8 mouse cellular contexts compared by ENCODE assay signal in genomic region chr2:92375099-92375623, GRCm38 (mm10). TPM values are rescaled to one million over a fixed set of nuclear protein-coding genes. Genes with fewer than 3 reads are reported as not detected.
A peak's percentile ranks its signal among the peaks of the same experiment; 100 is the strongest.
DNase-seq lines count a peak whose midpoint lies in the region; ATAC-seq and TF ChIP-seq lines count a peak whose summit lies in the region.

No protein-coding gene starts in this region.

- under 1% methylated on average over 29 of the region's 29 CpGs for WGBS in forebrain, embryonic 11.5 days
- WGBS in heart, embryonic 16.5 days = under 1% methylated on average over 29 of the region's 29 CpGs
- under 1% methylated on average over 29 of the region's 29 CpGs for WGBS in liver, embryonic 15.5 days (ENCODE audit: insufficient replicate concordance)
- WGBS in neural tube, embryonic 12.5 days = under 1% methylated on average over 29 of the region's 29 CpGs

- TF ChIP-seq CTCF in CH12.LX (conservative IDR thresholded peaks at IDR 0.05 in 1 of 2, IDR thresholded peaks at IDR 0.05 in 1 of 2; ENCODE audit: low read depth in 2 of 2, low read length in 2 of 2) = no peak

- peaks cover 26 to 63% of the 10 kb centered on the region in 2 experiments for H3K4me1 ChIP-seq in CH12.LX (ENCODE audit: control insufficient read depth in 1 of 2, insufficient read depth in 2 of 2)
- H3K4me1 ChIP-seq in forebrain, embryonic 11.5 days (replicated peaks; ENCODE audit: control insufficient read depth, insufficient read depth, low read length) = peaks cover 39% of the 10 kb centered on the region
- peaks cover 20% of the 10 kb centered on the region for H3K4me1 ChIP-seq in heart, embryonic 16.5 days (ENCODE audit: control insufficient read depth, insufficient read depth, low read length)
- H3K4me1 ChIP-seq in liver, embryonic 15.5 days (replicated peaks) = peaks cover 40% of the 10 kb centered on the region
- peaks cover 38% of the 10 kb centered on the region for H3K4me1 ChIP-seq in neural tube, embryonic 12.5 days

- H3K9me3 ChIP-seq in CH12.LX (replicated peaks; ENCODE audit: low read length) = no peaks in the 10 kb centered on the region
- H3K9me3 ChIP-seq in forebrain, embryonic 11.5 days (ENCODE audit: control insufficient read depth, low read length) = no peaks in the 10 kb centered on the region
- H3K9me3 ChIP-seq in heart, embryonic 16.5 days (replicated peaks; ENCODE audit: control insufficient read depth, low read length) = no peaks in the 10 kb centered on the region
- H3K9me3 ChIP-seq in liver, embryonic 15.5 days (replicated peaks) = no peaks in the 10 kb centered on the region
- no peaks in the 10 kb centered on the region for H3K9me3 ChIP-seq in neural tube, embryonic 12.5 days

- peak overlapping the region; percentile 84; the same call in 1 of the 2 replicates for H3K4me2 ChIP-seq in CH12.LX (ENCODE audit: insufficient read depth, low read depth, poor library complexity, severe bottlenecking)
- peak overlapping the region; percentile 93 for H3K4me2 ChIP-seq in forebrain, embryonic 11.5 days (ENCODE audit: low read depth, low read length, severe bottlenecking)
- H3K4me2 ChIP-seq in heart, embryonic 16.5 days (ENCODE audit: low read depth, low read length) = peak overlapping the region; percentile 94
- H3K4me2 ChIP-seq in liver, embryonic 15.5 days = peak overlapping the region; percentile 93
- H3K4me2 ChIP-seq in neural tube, embryonic 12.5 days (replicated peaks) = peak overlapping the region; percentile 91

- in situ Hi-C loops in CH12.LX (cut with MboI; ENCODE audit: low pct_ligation_motif_present, low pct_unique_long_range_greater_than_20kb, low sequenced_read_pairs) = no loop called here

- H3K79me2 ChIP-seq in CH12.LX (replicated peaks; ENCODE audit: control insufficient read depth, extremely low read depth, insufficient read depth, poor library complexity, severe bottlenecking) = peaks cover 9% of the 10 kb centered on the region

- DNase-seq in CH12.LX (ENCODE audit: extremely low read depth) = peak; percentile 97
- DNase-seq in c-Kit-positive CD71-positive TER-119-negative erythroid progenitor cells, embryonic 14.5 days (ENCODE audit: low read depth) = peak; percentile 94
- DNase-seq in forebrain, embryonic 11.5 days (ENCODE audit: low spot score) = peak; percentile 95
- peak; percentile 96 to 99 for DNase-seq in kidney, postnatal 36 days
- peak; percentile 99 for DNase-seq in telencephalon, adult 2 months (ENCODE audit: low read depth, low spot score)

- peak overlapping the region; percentile 88 to 99 (median 98) for H3K4me3 ChIP-seq in CH12.LX (replicated peaks in 1 of 3; ENCODE audit: low read depth in 2 of 3, low read length in 2 of 3, poor library complexity in 1 of 3)
- peak overlapping the region; percentile 72 for H3K4me3 ChIP-seq in forebrain, embryonic 11.5 days (ENCODE audit: low read depth, low read length)
- peak overlapping the region; percentile 96 for H3K4me3 ChIP-seq in heart, embryonic 16.5 days (ENCODE audit: low read length)
- H3K4me3 ChIP-seq in liver, embryonic 15.5 days (replicated peaks) = peak overlapping the region; percentile 75
- H3K4me3 ChIP-seq in neural tube, embryonic 12.5 days = peak overlapping the region; percentile 71

- TF ChIP-seq POLR2A in CH12.LX (IDR thresholded peaks at IDR 0.05; ENCODE audit: low read depth, low read length) = peak; percentile 92

- H3K9ac ChIP-seq in CH12.LX (ENCODE audit: insufficient read depth, low read depth) = peak overlapping the region; percentile 89
- H3K9ac ChIP-seq in forebrain, embryonic 11.5 days (ENCODE audit: low read length) = peak overlapping the region; percentile 69
- H3K9ac ChIP-seq in heart, embryonic 16.5 days (ENCODE audit: low read length) = peak overlapping the region; percentile 89
- peak overlapping the region; percentile 74 for H3K9ac ChIP-seq in liver, embryonic 15.5 days
- peak overlapping the region; percentile 67 for H3K9ac ChIP-seq in neural tube, embryonic 12.5 days

- H3K27me3 ChIP-seq in CH12.LX (replicated peaks) = peaks cover 9% of the 10 kb centered on the region
- H3K27me3 ChIP-seq in forebrain, embryonic 11.5 days (ENCODE audit: control insufficient read depth, insufficient read depth, low read length) = no peaks in the 10 kb centered on the region
- H3K27me3 ChIP-seq in heart, embryonic 16.5 days (ENCODE audit: control insufficient read depth, insufficient read depth, low read length) = peaks cover 21% of the 10 kb centered on the region
- H3K27me3 ChIP-seq in liver, embryonic 15.5 days = peaks cover 38% of the 10 kb centered on the region
- H3K27me3 ChIP-seq in neural tube, embryonic 12.5 days (replicated peaks) = peaks cover 18% of the 10 kb centered on the region

- H3K36me3 ChIP-seq in CH12.LX (replicated peaks in 1 of 2; ENCODE audit: control insufficient read depth in 1 of 2, insufficient read depth in 1 of 2, low read length in 1 of 2) = peaks cover 22 to 31% of the 10 kb centered on the region in 2 experiments
- H3K36me3 ChIP-seq in forebrain, embryonic 11.5 days (ENCODE audit: control insufficient read depth, insufficient read depth, low read length) = no peaks in the 10 kb centered on the region; the same call in 1 of the 2 replicates
- H3K36me3 ChIP-seq in heart, embryonic 16.5 days (ENCODE audit: control insufficient read depth, insufficient read depth) = peaks cover 7% of the 10 kb centered on the region; the same call in 1 of the 2 replicates
- H3K36me3 ChIP-seq in liver, embryonic 15.5 days (replicated peaks) = peaks cover 33% of the 10 kb centered on the region
- H3K36me3 ChIP-seq in neural tube, embryonic 12.5 days = peaks cover 31% of the 10 kb centered on the region

- H3K27ac ChIP-seq in CH12.LX (ENCODE audit: insufficient read depth, low read depth) = no peak overlapping the region
- peak overlapping the region; percentile 92 for H3K27ac ChIP-seq in forebrain, embryonic 11.5 days (ENCODE audit: low read depth, low read length)
- H3K27ac ChIP-seq in heart, embryonic 16.5 days (ENCODE audit: low read length) = peak overlapping the region; percentile 73
- peak overlapping the region; percentile 86 for H3K27ac ChIP-seq in liver, embryonic 15.5 days (replicated peaks)
- H3K27ac ChIP-seq in neural tube, embryonic 12.5 days = peak overlapping the region; percentile 23; the same call in 1 of the 2 replicates

- ATAC-seq in forebrain, embryonic 11.5 days (replicated peaks; ENCODE audit: low FRiP score) = peak; percentile 89
- peak; percentile 96 for ATAC-seq in heart, embryonic 16.5 days (replicated peaks; ENCODE audit: extremely low read depth, insufficient read depth, low FRiP score)
- peak; percentile 93 for ATAC-seq in liver, embryonic 15.5 days (ENCODE audit: insufficient read depth)
- ATAC-seq in neural tube, embryonic 12.5 days (ENCODE audit: low FRiP score, low read depth) = peak; percentile 88

- dilution Hi-C loops in CH12.LX (cut with MboI; ENCODE audit: extremely low pct_ligation_motif_present, extremely low pct_unique_long_range_greater_than_20kb, low sequenced_read_pairs) = no loop called here

- TF ChIP-seq RAD21 in CH12.LX (IDR thresholded peaks at IDR 0.05; ENCODE audit: low read depth, low read length) = no peak

- TF ChIP-seq EP300 in CH12.LX (IDR thresholded peaks at IDR 0.05; ENCODE audit: low read length) = no peak

RNA-seq across cellular contexts. Expression of gene Large2, which starts 0.5 kb away (rescaled TPM):
- total RNA-seq in CH12.LX (2012; rRNA removed) = 1.4 and 1.5 TPM in 2 replicates
- 0.19 TPM in 1 of 2 replicates, not detected in the other for total RNA-seq in CH12.LX (2014; rRNA removed)
- polyA plus RNA-seq in CH12.LX (2012; ENCODE audit: insufficient read length, low read depth) = 0.45 and 0.89 TPM in 2 replicates
- polyA plus RNA-seq in forebrain, embryonic 11.5 days (2014; fragmentation: Nextera tagmentation; extraction: Ambion mirVana) = 16.1 and 16.4 TPM in 2 replicates
- 1.7 and 2.0 TPM in 2 replicates for polyA plus RNA-seq in heart, embryonic 16.5 days (2015; fragmentation: Nextera tagmentation; extraction: Ambion mirVana)
- polyA plus RNA-seq in liver, embryonic 15.5 days (2015; fragmentation: Nextera tagmentation; extraction: Ambion mirVana) = 2.4 and 3.5 TPM in 2 replicates
- 1.8 and 2.6 TPM in 2 replicates for polyA plus RNA-seq in neural tube, embryonic 12.5 days (2016; fragmentation: Nextera tagmentation; extraction: Ambion mirVana)

RNA-seq across cellular contexts. Expression of gene Pex16, which starts 0.7 kb away (rescaled TPM):
- total RNA-seq in CH12.LX (2012; rRNA removed) = 35.1 and 44.0 TPM in 2 replicates
- total RNA-seq in CH12.LX (2014; rRNA removed) = 25.0 and 28.7 TPM in 2 replicates
- 36.6 and 37.2 TPM in 2 replicates for polyA plus RNA-seq in CH12.LX (2012; ENCODE audit: insufficient read length, low read depth)
- 18.2 and 22.9 TPM in 2 replicates for polyA plus RNA-seq in forebrain, embryonic 11.5 days (2014; fragmentation: Nextera tagmentation; extraction: Ambion mirVana)
- 20.1 and 20.7 TPM in 2 replicates for polyA plus RNA-seq in heart, embryonic 16.5 days (2015; fragmentation: Nextera tagmentation; extraction: Ambion mirVana)
- polyA plus RNA-seq in liver, embryonic 15.5 days (2015; fragmentation: Nextera tagmentation; extraction: Ambion mirVana) = 22.4 and 26.2 TPM in 2 replicates
- polyA plus RNA-seq in neural tube, embryonic 12.5 days (2016; fragmentation: Nextera tagmentation; extraction: Ambion mirVana) = 26.5 and 28.7 TPM in 2 replicates

RNA-seq across cellular contexts. Expression of gene 1700029I15Rik, which starts 7.2 kb away (rescaled TPM):
- total RNA-seq in CH12.LX (2012; rRNA removed) (2.9 and 3.4 TPM in 2 replicates), CH12.LX (2014; rRNA removed) (0.39 and 0.67 TPM in 2 replicates)
- 3.0 and 5.0 TPM in 2 replicates for polyA plus RNA-seq in CH12.LX (2012; ENCODE audit: insufficient read length, low read depth)
- polyA plus RNA-seq in forebrain, embryonic 11.5 days (2014; fragmentation: Nextera tagmentation; extraction: Ambion mirVana) = 2.3 and 3.6 TPM in 2 replicates
- polyA plus RNA-seq in heart, embryonic 16.5 days (2015; fragmentation: Nextera tagmentation; extraction: Ambion mirVana) = 1.8 and 2.6 TPM in 2 replicates
- 1.4 and 1.5 TPM in 2 replicates for polyA plus RNA-seq in liver, embryonic 15.5 days (2015; fragmentation: Nextera tagmentation; extraction: Ambion mirVana)
- 5.8 and 7.3 TPM in 2 replicates for polyA plus RNA-seq in neural tube, embryonic 12.5 days (2016; fragmentation: Nextera tagmentation; extraction: Ambion mirVana)

RNA-seq across cellular contexts. Expression of gene Mapk8ip1, which starts 25.9 kb away (rescaled TPM):
- total RNA-seq in CH12.LX (2012; rRNA removed) = 4.1 and 5.4 TPM in 2 replicates
- 5.0 and 5.5 TPM in 2 replicates for total RNA-seq in CH12.LX (2014; rRNA removed)
- polyA plus RNA-seq in CH12.LX (2012; ENCODE audit: insufficient read length, low read depth) = 11.0 and 13.0 TPM in 2 replicates
- 35.9 and 41.4 TPM in 2 replicates for polyA plus RNA-seq in forebrain, embryonic 11.5 days (2014; fragmentation: Nextera tagmentation; extraction: Ambion mirVana)
- 5.7 TPM in 2 replicates for polyA plus RNA-seq in heart, embryonic 16.5 days (2015; fragmentation: Nextera tagmentation; extraction: Ambion mirVana)
- 1.8 and 1.9 TPM in 2 replicates for polyA plus RNA-seq in liver, embryonic 15.5 days (2015; fragmentation: Nextera tagmentation; extraction: Ambion mirVana)
- polyA plus RNA-seq in neural tube, embryonic 12.5 days (2016; fragmentation: Nextera tagmentation; extraction: Ambion mirVana) = 144 and 154 TPM in 2 replicates

RNA-seq across cellular contexts. Expression of gene Cry2, which starts 58.7 kb away (rescaled TPM):
- 8.8 and 12.7 TPM in 2 replicates for total RNA-seq in CH12.LX (2012; rRNA removed)
- total RNA-seq in CH12.LX (2014; rRNA removed) = 3.7 and 4.3 TPM in 2 replicates
- 15.2 and 15.9 TPM in 2 replicates for polyA plus RNA-seq in CH12.LX (2012; ENCODE audit: insufficient read length, low read depth)
- 24.0 and 25.5 TPM in 2 replicates for polyA plus RNA-seq in forebrain, embryonic 11.5 days (2014; fragmentation: Nextera tagmentation; extraction: Ambion mirVana)
- 18.4 and 18.6 TPM in 2 replicates for polyA plus RNA-seq in heart, embryonic 16.5 days (2015; fragmentation: Nextera tagmentation; extraction: Ambion mirVana)
- polyA plus RNA-seq in liver, embryonic 15.5 days (2015; fragmentation: Nextera tagmentation; extraction: Ambion mirVana) = 11.2 and 14.6 TPM in 2 replicates
- 32.7 and 33.6 TPM in 2 replicates for polyA plus RNA-seq in neural tube, embryonic 12.5 days (2016; fragmentation: Nextera tagmentation; extraction: Ambion mirVana)
